Mouse (Mus musculus): Measurements from ENCODE around the gene Pou2f1.

The Pou2f1 gene

DNA sequence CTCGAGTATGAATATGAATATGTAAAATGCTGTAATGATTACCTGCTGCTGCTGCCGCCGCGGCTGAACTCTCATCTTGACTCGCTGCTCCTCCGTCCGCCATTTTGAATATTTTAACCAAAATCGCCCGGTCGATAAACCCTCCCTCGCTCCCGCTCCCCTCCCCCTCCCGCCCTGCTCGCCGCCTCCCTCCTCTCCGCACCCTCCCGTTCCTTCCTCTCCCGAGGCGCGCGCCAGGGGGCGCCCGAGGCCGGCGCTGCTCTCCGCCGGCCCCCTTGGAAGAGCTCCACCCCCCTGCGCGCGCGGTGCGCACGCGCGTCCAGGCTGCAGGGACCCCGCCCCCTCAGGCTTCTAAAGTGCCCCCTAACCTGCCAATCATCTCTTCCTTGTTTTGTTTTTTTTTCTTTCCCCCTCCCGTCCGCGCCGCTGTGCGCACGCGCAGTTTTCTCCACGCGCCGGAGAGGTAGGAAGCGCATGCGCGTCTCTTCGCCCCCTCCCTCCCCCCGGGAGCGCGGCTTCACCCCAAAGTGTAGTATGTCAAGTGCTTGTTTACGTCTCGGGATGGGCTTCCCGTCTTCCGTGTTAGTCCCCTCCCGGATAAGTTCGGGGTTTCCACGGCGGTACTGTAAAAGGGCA, at the start of gene Pou2f1:
Pou2f1 (minus strand) TSS at position 159 of the 636 bp plus-strand sequence.
- DNase-seq (ENCODE audit: low spot score): peak; percentile 98

DNA sequence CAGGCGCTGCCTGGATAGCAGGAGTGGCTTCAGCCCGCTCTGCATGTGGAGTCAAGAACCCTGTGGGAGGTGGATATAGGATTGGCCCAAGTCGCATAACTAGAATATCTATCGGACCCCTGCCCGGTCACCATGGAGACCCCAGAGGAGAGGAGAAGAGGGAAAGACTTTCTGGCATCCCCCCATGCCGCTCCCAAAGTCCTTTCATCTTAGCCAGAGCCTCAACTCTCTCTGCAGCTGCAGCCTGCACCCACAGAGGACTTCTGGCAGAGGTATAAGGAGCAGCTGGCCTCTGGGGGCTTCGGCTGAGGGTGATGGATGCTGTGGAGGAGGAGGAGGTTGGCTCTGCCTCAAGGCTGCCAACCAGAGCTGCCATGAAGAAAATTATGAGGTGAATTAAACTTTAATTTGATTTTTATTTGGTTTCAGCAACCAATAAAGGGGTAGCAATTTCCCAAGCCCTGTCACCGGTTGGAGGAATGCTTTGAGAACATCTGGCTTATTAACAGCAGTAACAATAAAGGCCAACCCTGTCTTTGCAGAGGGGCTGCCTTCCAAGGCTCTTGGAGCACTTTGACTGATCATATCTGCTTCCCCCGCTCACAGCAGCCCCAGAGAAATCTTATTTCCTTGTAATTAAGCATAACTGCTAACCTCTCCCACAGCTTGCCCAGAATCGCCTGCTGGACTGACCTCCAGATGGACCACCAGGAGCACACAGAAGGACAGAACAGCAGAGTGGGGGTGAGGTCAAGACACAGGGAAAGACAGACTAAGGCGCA, 46.8 kb upstream of the Pou2f1 start:
- no peak for DNase-seq (ENCODE audit: low spot score)

DNA sequence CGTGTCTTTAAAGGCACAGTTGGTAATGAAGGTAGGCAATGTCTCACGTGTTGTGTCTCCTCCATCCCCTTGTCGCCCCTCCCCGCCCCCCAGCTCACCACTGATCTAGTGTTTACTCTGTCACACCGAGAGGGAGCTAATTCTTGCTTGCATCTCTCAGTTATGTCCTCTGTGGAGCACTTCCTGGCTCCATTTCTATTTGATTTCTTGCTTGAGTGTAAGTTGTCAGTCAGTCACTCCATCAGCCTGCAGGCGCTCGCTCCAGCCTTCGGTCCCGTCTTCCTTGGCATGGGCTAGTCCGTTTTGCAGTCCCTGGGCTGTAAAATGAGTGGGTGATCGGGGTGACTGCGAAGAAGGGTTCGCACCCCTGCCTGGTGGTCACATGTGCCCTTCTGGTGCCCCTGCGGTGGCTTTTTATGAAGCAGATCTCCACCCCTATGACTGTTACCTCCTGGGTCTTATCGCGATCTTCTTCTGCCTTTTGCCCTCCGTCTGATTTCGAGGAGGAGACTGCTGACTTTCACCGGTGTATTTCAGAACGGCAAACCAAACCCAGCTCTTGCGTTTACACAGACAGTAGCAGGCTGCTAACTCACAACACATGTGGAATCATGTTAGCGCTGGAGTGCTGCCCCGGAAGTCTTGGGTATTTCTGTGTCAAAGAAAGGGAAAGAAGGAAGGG, 45.9 kb upstream of the Pou2f1 start:
- DNase-seq (ENCODE audit: low spot score): no peak

GRCm38 (mm10) chr1:166047505-166048170, 45.2 kb upstream of the Pou2f1 start:
- no peak for DNase-seq (ENCODE audit: low spot score)

DNA sequence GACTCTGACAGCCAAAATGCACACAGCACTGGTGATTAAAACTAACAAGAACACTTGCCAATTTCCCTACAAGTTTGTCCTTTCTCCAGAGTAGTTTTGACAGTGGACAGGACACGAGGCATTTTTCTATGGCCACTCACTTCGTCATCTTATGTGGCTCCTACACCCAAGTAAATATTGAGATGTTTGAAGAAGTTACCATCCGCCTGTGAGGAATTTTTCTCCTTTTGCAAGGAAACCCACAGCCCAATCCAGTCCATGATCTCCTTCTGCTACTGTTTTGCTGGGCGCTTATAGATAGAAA, 43.4 kb upstream of the Pou2f1 start:
- no peak for DNase-seq (ENCODE audit: low spot score)

GRCm38 (mm10) chr1:166045060-166045893, 42.8 kb upstream of the Pou2f1 start:
- DNase-seq (ENCODE audit: low spot score): no peak

DNA sequence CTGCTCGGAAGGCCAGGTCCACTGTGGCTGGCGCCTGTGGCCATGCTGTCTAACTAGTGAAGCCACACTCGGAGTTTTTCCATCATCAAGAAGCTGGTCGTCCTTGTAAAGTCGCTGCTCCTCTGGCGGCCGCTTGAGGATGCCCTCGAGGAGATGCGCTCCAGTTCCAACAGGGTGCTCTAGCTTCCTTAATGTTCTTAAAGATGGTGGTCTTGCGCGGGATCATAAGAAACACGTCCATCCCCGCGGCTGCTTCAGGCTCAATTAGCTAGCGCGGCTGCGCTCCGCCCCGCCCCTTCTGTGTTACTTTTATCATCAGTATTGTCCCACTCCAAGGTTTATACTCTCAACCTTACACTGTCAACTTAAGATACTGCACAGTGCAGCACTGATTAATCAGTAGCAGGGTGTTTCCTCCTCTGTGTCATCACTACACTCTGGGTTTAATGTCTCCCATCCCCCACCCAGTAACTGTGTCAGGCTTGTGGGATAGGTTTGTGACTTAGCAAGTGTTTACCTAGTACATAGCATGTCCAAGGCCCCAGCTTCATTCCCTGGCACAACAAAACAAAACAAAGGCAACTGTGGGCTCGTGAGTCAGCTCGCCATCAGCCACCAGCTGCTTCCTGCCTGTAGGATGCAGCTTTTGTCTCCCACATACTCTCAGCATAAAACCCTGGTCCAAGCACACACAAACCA, 41.1 kb upstream of the Pou2f1 start:
- peak; percentile 53 for DNase-seq (ENCODE audit: low spot score)

GRCm38 (mm10) chr1:166041501-166041900, 39.0 kb upstream of the Pou2f1 start:
- DNase-seq (ENCODE audit: low spot score): no peak

DNA sequence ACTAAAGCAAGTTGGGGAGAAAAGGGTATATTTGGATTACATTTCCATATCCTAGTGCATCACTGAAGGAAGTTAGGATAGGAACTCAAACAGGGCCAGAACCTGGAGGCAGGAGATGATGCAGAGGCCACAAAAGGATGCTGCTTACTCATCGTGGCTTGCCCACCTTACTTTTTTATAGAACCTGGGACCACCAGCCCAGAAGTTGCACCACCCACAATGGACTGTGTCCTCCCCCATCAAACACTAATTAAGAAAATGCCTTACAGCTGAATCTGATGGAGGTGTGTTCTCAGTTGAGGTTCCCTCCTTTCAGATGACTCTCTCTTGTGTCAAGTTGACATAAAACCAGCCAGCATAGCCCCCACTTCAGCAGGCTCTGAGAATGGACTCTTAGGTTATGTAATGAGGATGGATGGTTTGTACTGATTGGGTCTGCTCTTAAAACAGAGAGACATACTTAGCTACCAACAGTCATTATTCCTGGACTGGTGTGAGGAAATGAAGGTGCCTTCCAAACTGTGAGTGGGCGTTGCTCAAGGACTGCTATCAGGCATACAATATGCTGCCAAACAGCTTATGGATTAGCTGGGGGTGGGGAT, 36.4 kb upstream of the Pou2f1 start:
- no peak for DNase-seq (ENCODE audit: low spot score)

DNA sequence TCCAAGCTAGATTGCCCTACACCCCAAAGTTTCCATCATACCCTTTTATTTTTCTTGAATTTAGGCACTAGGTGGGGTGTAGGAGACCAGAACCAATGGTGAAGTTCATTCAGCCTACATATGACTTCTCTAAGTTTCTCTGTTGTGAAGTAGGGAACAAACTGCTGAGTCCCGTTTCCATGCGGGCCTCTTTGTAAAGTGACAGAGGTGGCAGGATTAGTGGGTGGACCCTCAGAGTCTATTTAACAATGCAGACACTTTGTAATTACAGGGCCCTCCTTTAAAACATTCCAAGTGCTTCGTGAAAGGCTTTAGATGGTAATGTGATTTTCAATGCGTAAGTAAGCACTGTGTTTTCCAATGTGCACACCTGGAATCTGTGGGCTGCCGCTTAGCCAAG, 32.6 kb upstream of the Pou2f1 start:
- DNase-seq (ENCODE audit: low spot score): no peak

DNA sequence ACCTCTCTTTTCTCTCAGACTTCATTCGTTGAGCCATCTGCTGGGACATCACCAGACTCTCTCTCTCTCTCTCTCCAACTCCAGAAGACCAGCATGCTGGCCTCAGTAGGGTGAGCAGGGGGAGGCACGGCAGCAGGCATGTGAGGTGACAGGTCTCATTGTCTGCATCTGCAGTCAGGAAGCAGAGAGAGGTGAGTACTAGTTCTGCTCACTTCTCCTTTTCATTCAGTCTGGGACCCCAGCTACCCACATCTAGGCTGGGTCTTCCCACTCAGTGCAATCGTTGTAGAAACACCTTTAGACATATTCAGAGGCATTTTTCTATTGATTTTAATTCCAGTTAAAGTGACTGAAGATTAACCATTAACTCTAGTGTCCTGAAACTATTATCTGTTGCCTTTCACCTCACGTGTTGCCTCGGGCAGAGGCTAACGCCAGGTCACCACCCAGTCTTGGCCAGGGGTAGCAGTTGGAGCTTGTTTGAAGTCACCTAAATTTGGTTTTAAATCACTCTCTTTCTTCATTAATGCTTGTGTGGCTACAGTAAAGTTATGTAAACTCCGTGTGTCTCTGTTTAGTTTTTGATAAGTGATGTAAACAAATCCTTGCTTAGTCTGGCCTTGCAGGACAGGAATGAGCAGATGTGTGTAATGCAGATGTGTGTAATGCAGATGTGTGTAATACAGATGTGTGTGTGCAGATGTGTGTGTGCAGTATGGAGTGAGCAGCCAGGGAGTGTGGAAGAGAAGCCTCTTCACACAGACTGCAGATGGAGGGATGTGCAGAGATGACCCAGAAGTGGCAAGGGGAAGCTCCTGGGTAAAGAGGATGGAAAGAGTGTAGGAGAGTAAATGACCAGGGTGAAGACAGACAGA, 29.4 kb upstream of the Pou2f1 start:
- DNase-seq (ENCODE audit: low spot score): no peak

DNA sequence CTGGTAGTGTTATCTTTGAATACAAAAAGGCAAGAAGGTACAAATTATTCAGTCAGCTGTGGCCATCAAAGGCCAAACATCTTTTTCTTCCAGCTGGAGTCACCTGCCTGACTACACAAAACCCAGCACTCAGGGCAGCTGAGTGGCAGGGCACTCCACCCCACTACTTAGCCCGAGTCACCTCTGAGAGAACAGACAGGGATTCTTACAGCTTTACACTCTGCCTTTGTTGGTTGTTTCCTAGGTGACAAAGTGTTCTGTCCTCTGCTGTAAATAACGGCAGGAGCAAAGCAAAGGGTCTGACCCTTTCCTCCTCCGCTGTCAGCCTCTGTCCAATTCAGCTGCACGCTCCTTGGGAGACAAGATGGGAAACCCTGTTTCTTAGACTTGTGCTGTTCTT, 21.5 kb upstream of the Pou2f1 start:
- no peak for DNase-seq (ENCODE audit: low spot score)

GRCm38 (mm10) chr1:166017203-166017602, 14.7 kb upstream of the Pou2f1 start:
- no peak for DNase-seq (ENCODE audit: low spot score)

DNA sequence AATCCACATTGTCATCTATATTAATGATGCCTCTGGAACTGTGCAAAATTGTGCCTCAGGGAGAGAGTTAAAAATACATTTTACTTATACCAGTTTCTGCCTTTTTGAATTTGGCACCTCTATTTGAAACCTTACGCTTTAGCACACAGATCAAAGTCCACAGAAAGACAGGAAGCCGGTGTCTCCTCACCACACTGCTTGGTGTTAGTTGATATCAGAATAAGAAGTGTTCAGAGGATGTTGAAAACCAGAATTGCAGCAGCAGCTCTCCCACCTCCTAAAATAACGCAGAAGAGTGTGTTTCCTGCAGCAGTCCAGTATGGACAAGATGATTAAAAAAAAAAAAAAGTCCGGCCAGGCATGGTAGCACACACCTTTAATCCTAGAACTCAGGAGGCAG, 13.8 kb upstream of the Pou2f1 start:
- no peak for DNase-seq (ENCODE audit: low spot score)

DNA sequence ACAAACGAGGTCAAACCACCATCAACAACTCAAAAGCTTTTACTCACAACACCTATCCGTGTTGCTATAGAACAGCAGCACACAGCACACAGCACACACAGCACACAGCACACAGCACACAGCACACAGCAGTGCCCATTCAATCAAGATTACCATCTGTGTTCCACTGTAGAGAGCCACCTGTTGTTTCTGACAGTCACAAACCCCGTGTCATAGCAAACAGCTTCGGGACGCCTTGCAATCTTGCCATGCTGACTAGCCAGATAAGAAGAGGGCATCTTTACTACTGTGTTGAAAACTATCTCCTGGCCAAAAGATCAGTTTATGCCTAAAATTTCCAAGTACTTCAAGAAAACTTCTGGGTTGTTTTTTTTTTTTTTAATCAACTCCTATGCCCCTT, 12.1 kb upstream of the Pou2f1 start:
- DNase-seq (ENCODE audit: low spot score): no peak

GRCm38 (mm10) chr1:166010106-166010505, 7.6 kb upstream of the Pou2f1 start:
- no peak for DNase-seq (ENCODE audit: low spot score)

DNA sequence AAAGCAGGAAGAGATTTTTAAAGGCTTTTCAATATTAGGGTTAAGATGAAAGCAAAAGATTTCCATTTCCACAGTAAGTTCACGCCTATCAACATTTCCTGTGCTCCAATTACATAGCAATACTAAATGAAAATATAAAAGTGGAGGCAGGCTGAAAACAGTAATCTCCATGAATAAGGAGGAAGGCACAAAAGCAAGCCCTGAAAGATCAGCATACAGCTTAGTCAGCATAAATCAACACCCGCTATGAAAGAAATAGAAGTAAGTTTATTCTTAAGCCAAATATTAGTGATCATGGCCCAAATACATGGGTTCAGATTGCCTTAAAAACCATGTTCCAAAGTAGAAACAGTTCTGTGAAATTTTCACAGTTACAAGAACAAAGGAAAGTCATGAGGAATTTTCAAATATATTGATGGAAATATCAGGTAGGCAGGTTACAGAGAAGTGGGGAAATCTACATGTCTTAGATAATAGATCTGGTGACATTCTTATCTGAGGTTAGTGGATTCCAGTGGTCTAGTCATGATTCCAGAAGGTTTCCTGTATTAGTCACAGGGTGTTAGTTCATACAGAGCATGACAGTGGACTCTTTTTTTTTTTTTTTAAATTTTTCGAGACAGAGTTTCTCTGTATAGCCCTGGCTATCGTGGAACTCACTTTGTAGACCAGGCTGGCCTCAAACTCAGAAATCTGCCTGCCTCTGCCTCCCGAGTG, 6.3 kb upstream of the Pou2f1 start:
- no peak for DNase-seq (ENCODE audit: low spot score)

GRCm38 (mm10) chr1:166007026-166007425, 4.5 kb upstream of the Pou2f1 start:
- no peak for DNase-seq (ENCODE audit: low spot score)
